Mouse (Mus musculus) olfactory bulb, adult 2 months (tissue): ENCODE measurements around the gene Ppp1r13b. TPM values are rescaled to one million over a fixed set of nuclear protein-coding genes. Genes with fewer than 3 reads are reported as not detected.

Experiments
- H3K27ac ChIP-seq: fragments of 200-500 bp; 2 replicates; pipeline ENCODE4 v1.5.1; 2012; ENCODE audit warnings: low read depth, low read length; ENCODE audit not compliant: insufficient read depth
- H3K4me1 ChIP-seq: fragments of 200-500 bp; 2 replicates; pipeline ENCODE4 v1.6.1; 2012; ENCODE audit warnings: low read length; ENCODE audit not compliant: control insufficient read depth, insufficient read depth
- H3K4me3 ChIP-seq: fragments of 200-500 bp; 2 replicates; pipeline ENCODE4 v1.5.1; 2012; ENCODE audit warnings: mild to moderate bottlenecking, low read depth, low read length, moderate library complexity; ENCODE audit not compliant: insufficient read depth
- CTCF ChIP-seq: fragments of 200-500 bp; IDR thresholded peaks from 2 replicates; pipeline ENCODE4 v1.5.1; 2012; ENCODE audit warnings: low read depth, mild to moderate bottlenecking, low read length, moderate library complexity; ENCODE audit not compliant: insufficient read depth
- POLR2A ChIP-seq: fragments of 200-500 bp; IDR thresholded peaks from 2 replicates; pipeline ENCODE4 v1.6.1; 2012; ENCODE audit warnings: mild to moderate bottlenecking, low read depth, low read length, moderate library complexity; ENCODE audit not compliant: insufficient read depth
- WGBS: fragments of 180-500 bp; shearing (Covaris S2); methylation state at CpG from one replicate; pipeline ENCODE4 v1.1.7; 2018; 5-methylcytosine and 5-hydroxymethylcytosine counted together
- polyA plus RNA-seq: library from polyadenylated mRNA; stranded (reverse); fragments of >200 nt; gene quantifications from 2 replicates; pipeline ENCODE4 v1.2.4, GENCODE M21; 2012; ENCODE audit warnings: low replicate concordance; ENCODE audit not compliant: missing spikeins, insufficient read depth, insufficient read length

Gene Ppp1r13b
- polyA plus RNA-seq, 1 experiment = not detected

GRCm38 (mm10) chr12:111872079-111872478 lies 35.8 kb downstream of the Ppp1r13b start:
- TF ChIP-seq POLR2A (no peak), CTCF (no peak)
- peaks cover 6% of the 10 kb centered on the region for H3K4me1 ChIP-seq
- WGBS = 87% methylated on average over 5 of the region's 5 CpGs
- no peak overlapping the region for H3K4me3 ChIP-seq
- no peak overlapping the region for H3K27ac ChIP-seq

GRCm38 (mm10) chr12:111870811-111871210 lies 37.1 kb downstream of the Ppp1r13b start:
- Histone ChIP-seq H3K4me3 (no peak overlapping the region), H3K4me1 (peaks cover 2% of the 10 kb centered on the region; the same call in 1 of the 2 replicates), H3K27ac (no peak overlapping the region)
- WGBS = 89% methylated on average over 7 of the region's 7 CpGs
- TF ChIP-seq POLR2A = no peak
- TF ChIP-seq CTCF = no peak

GRCm38 (mm10) chr12:111869806-111870205 lies 38.1 kb downstream of the Ppp1r13b start:
- no peak overlapping the region for H3K27ac ChIP-seq
- WGBS = 86% methylated on average over 1 of the region's 1 CpGs
- no peak overlapping the region for H3K4me3 ChIP-seq
- no peaks in the 10 kb centered on the region for H3K4me1 ChIP-seq
- TF ChIP-seq POLR2A (no peak), CTCF (no peak)

- H3K4me1 ChIP-seq = no peaks in the 10 kb centered on the region
- no peak overlapping the region for H3K4me3 ChIP-seq
- no peak overlapping the region for H3K27ac ChIP-seq
- WGBS = 80% methylated on average over 4 of the region's 4 CpGs
- TF ChIP-seq CTCF (no peak), POLR2A (no peak)
These were observed 43.6 kb downstream of the Ppp1r13b start for GRCm38 (mm10) chr12:111864206-111864824.

GRCm38 (mm10) chr12:111855448-111855847 lies 52.5 kb downstream of the Ppp1r13b start:
- peaks cover 5% of the 10 kb centered on the region for H3K4me1 ChIP-seq
- WGBS = 96% methylated on average over 2 of the region's 2 CpGs
- H3K4me3 ChIP-seq = no peak overlapping the region
- no peak for TF ChIP-seq POLR2A
- TF ChIP-seq CTCF = no peak
- H3K27ac ChIP-seq = no peak overlapping the region

GRCm38 (mm10) chr12:111853546-111853945 lies 54.4 kb downstream of the Ppp1r13b start:
- WGBS = 40% methylated on average over 4 of the region's 4 CpGs
- H3K27ac ChIP-seq = no peak overlapping the region
- no peak overlapping the region for H3K4me3 ChIP-seq
- TF ChIP-seq CTCF (no peak), POLR2A (no peak)
- H3K4me1 ChIP-seq = peaks cover 5% of the 10 kb centered on the region

- Histone ChIP-seq H3K4me1 (peaks cover 5% of the 10 kb centered on the region), H3K27ac (no peak overlapping the region), H3K4me3 (no peak overlapping the region)
- 42% methylated on average over 10 of the region's 10 CpGs for WGBS
- TF ChIP-seq CTCF (no peak), POLR2A (no peak)
These were observed 54.9 kb downstream of the Ppp1r13b start for GRCm38 (mm10) chr12:111853011-111853436.

- 59% methylated on average over 5 of the region's 5 CpGs for WGBS
- no peak overlapping the region for H3K27ac ChIP-seq
- peaks cover 8% of the 10 kb centered on the region for H3K4me1 ChIP-seq
- TF ChIP-seq CTCF (no peak), POLR2A (no peak)
- no peak overlapping the region for H3K4me3 ChIP-seq
These were observed 56.2 kb downstream of the Ppp1r13b start for GRCm38 (mm10) chr12:111851745-111852144.

GRCm38 (mm10) chr12:111851235-111851634 lies 56.7 kb downstream of the Ppp1r13b start:
- Histone ChIP-seq H3K4me1 (peaks cover 8% of the 10 kb centered on the region), H3K4me3 (no peak overlapping the region), H3K27ac (no peak overlapping the region)
- WGBS = 63% methylated on average over 2 of the region's 2 CpGs
- TF ChIP-seq POLR2A = no peak
- TF ChIP-seq CTCF = no peak

GRCm38 (mm10) chr12:111848300-111848798 lies 59.6 kb downstream of the Ppp1r13b start:
- TF ChIP-seq CTCF (no peak), POLR2A (no peak)
- 75% methylated on average over 9 of the region's 9 CpGs for WGBS
- peaks cover 6% of the 10 kb centered on the region for H3K4me1 ChIP-seq
- no peak overlapping the region for H3K4me3 ChIP-seq
- peak overlapping the region; percentile 17; the same call in 1 of the 2 replicates for H3K27ac ChIP-seq
